Mouse (Mus musculus): ENCODE results near the gene Klc1. TPM values are rescaled to one million over a fixed set of nuclear protein-coding genes. Genes with fewer than 3 reads are reported as not detected.

Klc1 gene
- polyA plus RNA-seq, 1 experiment: 70.4 TPM

DNA sequence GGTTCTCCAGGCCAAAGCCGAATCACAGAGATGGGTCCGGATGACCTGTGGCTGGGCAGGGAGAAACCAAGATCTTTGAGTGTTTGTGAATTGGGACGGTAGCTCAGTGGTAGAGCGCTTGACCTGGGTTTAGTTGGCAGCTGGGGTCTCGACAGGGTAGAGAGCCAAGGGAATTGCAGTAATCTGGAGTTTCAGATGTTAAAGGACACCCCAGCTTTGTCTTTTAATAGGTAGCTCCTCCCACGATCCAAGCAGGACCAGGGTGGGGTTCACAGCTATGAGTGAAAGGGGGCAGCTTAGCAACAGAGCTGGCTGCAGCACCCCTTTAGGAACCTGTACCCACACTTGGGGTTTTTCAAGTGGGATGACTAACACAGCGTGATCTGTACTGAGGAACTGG is 11.2 kb upstream of the Klc1 start:
- Histone ChIP-seq H3K4me1 (ENCODE audit: control insufficient read depth, insufficient read depth, low read length) (peaks cover 1% of the 10 kb centered on the region), H3K4me3 (replicated peaks; ENCODE audit: control insufficient read depth, low read depth, low read length) (no peak overlapping the region), H3K27ac (ENCODE audit: control insufficient read depth, insufficient read depth, low read depth, low read length, poor library complexity) (no peak overlapping the region)
- TF ChIP-seq CTCF (IDR thresholded peaks at IDR 0.05; ENCODE audit: control insufficient read depth, insufficient read depth, low read length) (no peak), POLR2A (IDR thresholded peaks at IDR 0.05; ENCODE audit: borderline replicate concordance, control insufficient read depth, low read depth, low read length) (no peak)
- WGBS: 85% methylated on average over 7 of the region's 7 CpGs

DNA sequence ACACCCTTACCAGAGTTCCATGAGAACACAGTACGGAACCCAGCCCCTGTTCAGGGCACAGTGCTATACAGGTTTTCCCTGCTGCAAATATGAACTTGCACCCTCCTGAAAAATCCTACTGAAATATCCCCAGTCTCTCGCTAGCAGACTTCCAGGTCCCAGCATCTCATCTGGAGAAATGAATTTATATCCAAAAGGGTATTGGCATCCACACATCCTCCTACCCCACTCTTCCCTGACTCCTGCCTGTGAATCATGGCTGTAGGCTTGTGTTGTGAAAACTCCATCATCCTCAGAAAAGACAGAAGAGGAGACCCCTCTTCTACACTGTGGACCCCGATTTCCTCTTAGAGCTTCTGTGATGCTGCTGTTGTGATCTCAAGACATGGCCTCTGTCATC is 7.9 kb upstream of the Klc1 start:
- H3K4me1 ChIP-seq (ENCODE audit: control insufficient read depth, insufficient read depth, low read length): peaks cover 1% of the 10 kb centered on the region
- WGBS: 88% methylated on average over 3 of the region's 3 CpGs
- H3K4me3 ChIP-seq (replicated peaks; ENCODE audit: control insufficient read depth, low read depth, low read length): no peak overlapping the region
- no peak overlapping the region for H3K27ac ChIP-seq (ENCODE audit: control insufficient read depth, insufficient read depth, low read depth, low read length, poor library complexity)
- TF ChIP-seq POLR2A (IDR thresholded peaks at IDR 0.05; ENCODE audit: borderline replicate concordance, control insufficient read depth, low read depth, low read length): no peak
- TF ChIP-seq CTCF (IDR thresholded peaks at IDR 0.05; ENCODE audit: control insufficient read depth, insufficient read depth, low read length): no peak

DNA sequence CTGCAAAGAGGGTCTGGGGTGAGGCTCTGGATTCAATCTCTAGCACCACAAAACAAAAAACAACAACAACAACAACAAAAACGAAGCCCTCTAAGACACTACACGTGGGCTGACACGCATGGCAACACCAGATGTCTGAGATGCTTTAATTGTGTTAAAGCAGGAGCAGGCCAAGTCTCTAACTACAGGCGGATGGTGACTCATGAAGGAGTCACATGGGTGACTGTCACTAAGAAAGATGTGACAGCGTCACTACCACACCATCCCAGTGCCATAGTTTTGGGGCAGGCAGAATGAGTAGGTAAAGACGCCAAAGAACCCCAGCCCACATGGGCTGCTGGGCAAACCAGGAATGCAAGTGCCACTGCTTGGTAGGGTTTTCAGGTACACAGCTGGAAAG is 6.2 kb upstream of the Klc1 start:
- Histone ChIP-seq H3K4me1 (ENCODE audit: control insufficient read depth, insufficient read depth, low read length) (no peaks in the 10 kb centered on the region), H3K4me3 (replicated peaks; ENCODE audit: control insufficient read depth, low read depth, low read length) (no peak overlapping the region), H3K27ac (ENCODE audit: control insufficient read depth, insufficient read depth, low read depth, low read length, poor library complexity) (no peak overlapping the region)
- 88% methylated on average over 6 of the region's 6 CpGs for WGBS
- TF ChIP-seq POLR2A (IDR thresholded peaks at IDR 0.05; ENCODE audit: borderline replicate concordance, control insufficient read depth, low read depth, low read length): no peak
- TF ChIP-seq CTCF (IDR thresholded peaks at IDR 0.05; ENCODE audit: control insufficient read depth, insufficient read depth, low read length): no peak

DNA sequence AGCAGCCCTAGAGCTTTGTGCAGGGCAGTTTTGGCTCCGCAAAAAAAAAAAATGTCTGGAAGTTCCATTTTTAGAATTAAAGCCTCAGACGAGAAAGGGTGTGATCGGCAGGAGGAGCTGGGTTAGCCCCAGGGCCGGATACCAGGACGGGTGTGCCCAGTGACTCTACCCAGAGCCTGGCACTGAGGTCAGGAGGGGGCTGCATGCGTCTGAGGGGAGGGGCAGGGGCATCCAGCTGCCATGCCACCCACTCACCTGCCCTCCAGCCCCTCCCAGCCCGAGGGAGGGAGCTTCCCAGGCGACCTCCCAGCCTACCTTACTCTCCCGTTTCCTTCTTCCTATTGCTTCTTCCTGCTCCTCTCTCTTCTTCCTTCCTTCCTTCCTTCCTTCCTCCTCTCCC is 5.3 kb upstream of the Klc1 start:
- WGBS: 65% methylated on average over 9 of the region's 9 CpGs
- no peak overlapping the region for H3K4me3 ChIP-seq (replicated peaks; ENCODE audit: control insufficient read depth, low read depth, low read length)
- TF ChIP-seq POLR2A (IDR thresholded peaks at IDR 0.05; ENCODE audit: borderline replicate concordance, control insufficient read depth, low read depth, low read length) (no peak), CTCF (IDR thresholded peaks at IDR 0.05; ENCODE audit: control insufficient read depth, insufficient read depth, low read length) (no peak)
- no peak overlapping the region for H3K27ac ChIP-seq (ENCODE audit: control insufficient read depth, insufficient read depth, low read depth, low read length, poor library complexity)
- no peaks in the 10 kb centered on the region for H3K4me1 ChIP-seq (ENCODE audit: control insufficient read depth, insufficient read depth, low read length)

DNA sequence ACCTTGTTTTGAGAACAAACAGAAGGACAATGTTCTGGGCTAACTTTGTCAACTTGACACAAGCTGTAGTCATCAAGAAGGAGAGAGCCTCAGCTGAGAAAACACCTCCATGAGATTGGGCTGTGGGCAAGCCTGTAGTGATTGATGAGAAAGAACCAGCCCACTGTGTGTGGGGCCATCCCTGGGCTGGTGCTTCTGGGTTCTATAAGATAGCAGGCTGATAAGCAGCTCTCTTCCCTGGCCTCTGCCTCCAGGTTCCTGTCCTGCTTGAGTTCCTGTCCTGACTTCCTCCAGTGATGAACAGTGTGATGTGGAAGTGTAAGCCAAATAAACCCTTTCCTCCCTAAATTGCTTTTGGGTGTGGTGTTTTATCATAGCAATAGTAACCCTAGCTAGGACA is 3.9 kb upstream of the Klc1 start:
- TF ChIP-seq POLR2A (IDR thresholded peaks at IDR 0.05; ENCODE audit: borderline replicate concordance, control insufficient read depth, low read depth, low read length): no peak
- TF ChIP-seq CTCF (IDR thresholded peaks at IDR 0.05; ENCODE audit: control insufficient read depth, insufficient read depth, low read length): no peak
- no peak overlapping the region for H3K4me3 ChIP-seq (replicated peaks; ENCODE audit: control insufficient read depth, low read depth, low read length)
- H3K27ac ChIP-seq (ENCODE audit: control insufficient read depth, insufficient read depth, low read depth, low read length, poor library complexity): no peak overlapping the region
- no peaks in the 10 kb centered on the region for H3K4me1 ChIP-seq (ENCODE audit: control insufficient read depth, insufficient read depth, low read length)

DNA sequence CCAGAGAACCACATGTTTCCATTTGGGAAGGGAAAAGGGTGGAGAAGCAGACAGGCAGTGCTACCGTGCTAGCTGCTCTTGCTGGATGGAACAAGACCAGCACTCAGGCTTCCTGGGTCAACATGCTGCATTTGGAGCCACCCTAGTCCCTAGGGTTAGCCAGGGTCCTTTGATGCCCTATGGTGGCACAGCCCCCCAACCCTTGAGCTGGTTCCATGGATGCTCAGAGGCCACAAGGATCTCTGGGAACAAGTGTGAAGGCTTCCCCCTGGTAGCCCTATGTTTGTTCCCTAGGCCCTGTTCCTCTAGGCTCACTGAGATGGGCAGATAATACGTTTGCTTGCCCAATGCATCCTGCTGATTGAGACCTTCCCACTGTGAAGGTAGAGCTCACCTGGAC is 3.4 kb upstream of the Klc1 start:
- 45% methylated on average over 2 of the region's 2 CpGs for WGBS
- no peak overlapping the region for H3K27ac ChIP-seq (ENCODE audit: control insufficient read depth, insufficient read depth, low read depth, low read length, poor library complexity)
- H3K4me3 ChIP-seq (replicated peaks; ENCODE audit: control insufficient read depth, low read depth, low read length): no peak overlapping the region
- no peak for TF ChIP-seq POLR2A (IDR thresholded peaks at IDR 0.05; ENCODE audit: borderline replicate concordance, control insufficient read depth, low read depth, low read length)
- no peak for TF ChIP-seq CTCF (IDR thresholded peaks at IDR 0.05; ENCODE audit: control insufficient read depth, insufficient read depth, low read length)
- H3K4me1 ChIP-seq (ENCODE audit: control insufficient read depth, insufficient read depth, low read length): no peaks in the 10 kb centered on the region

DNA sequence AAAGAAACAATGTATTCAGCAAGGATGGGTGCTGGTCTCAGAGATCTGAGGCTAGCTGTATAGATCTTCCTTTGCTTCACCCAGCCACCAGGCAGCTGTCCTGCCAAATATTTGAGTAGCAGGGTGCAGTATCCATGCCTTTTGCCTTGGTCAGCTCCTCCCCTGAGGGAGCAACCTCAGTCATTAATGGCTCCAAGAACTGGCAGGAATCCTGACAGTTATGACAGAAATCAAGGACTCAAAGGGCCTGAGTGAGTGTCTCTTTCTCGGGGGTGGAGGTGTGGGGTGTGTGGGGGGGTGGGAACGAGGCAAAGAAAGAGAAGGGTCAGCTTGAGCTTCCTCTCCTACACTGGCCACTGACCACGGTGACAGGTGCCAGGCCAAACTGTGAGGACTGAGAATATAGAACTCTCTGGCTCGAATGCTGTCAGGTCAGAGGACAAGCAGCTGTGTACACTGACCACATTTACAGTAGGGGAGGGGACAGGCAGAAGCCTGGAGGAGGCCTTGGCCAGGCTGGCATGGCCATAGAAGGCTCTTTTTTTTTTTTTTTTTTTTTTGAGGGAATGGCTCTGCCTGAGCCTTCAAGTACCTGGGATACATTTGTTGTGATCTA is 2.5 kb upstream of the Klc1 start:
- H3K4me1 ChIP-seq (ENCODE audit: control insufficient read depth, insufficient read depth, low read length): no peaks in the 10 kb centered on the region; the same call in 1 of the 2 replicates
- TF ChIP-seq CTCF (IDR thresholded peaks at IDR 0.05; ENCODE audit: control insufficient read depth, insufficient read depth, low read length): no peak
- TF ChIP-seq POLR2A (IDR thresholded peaks at IDR 0.05; ENCODE audit: borderline replicate concordance, control insufficient read depth, low read depth, low read length): no peak
- H3K4me3 ChIP-seq (replicated peaks; ENCODE audit: control insufficient read depth, low read depth, low read length): no peak overlapping the region
- 58% methylated on average over 4 of the region's 4 CpGs for WGBS
- no peak overlapping the region for H3K27ac ChIP-seq (ENCODE audit: control insufficient read depth, insufficient read depth, low read depth, low read length, poor library complexity)

DNA sequence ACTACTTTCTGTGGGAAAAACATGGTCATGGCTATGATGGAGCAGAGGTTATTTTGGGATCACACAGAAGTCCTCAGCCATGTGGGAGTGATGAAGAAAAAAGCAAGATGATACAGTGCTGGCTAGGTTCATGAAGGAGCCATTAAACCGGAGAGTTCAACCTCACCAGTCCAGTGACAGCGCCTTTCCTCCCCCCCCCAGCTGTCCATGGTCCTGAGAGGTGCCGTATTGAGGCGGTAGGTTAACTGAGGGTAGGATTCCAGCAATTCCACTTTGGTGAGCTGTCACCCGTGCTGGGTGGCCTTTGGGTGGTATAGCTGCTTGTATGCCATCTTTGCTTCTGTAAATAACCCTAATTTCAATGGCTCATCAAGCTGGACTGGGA is 2.0 kb upstream of the Klc1 start:
- Histone ChIP-seq H3K27ac (ENCODE audit: control insufficient read depth, insufficient read depth, low read depth, low read length, poor library complexity) (no peak overlapping the region), H3K4me3 (replicated peaks; ENCODE audit: control insufficient read depth, low read depth, low read length) (no peak overlapping the region), H3K4me1 (ENCODE audit: control insufficient read depth, insufficient read depth, low read length) (no peaks in the 10 kb centered on the region; the same call in 1 of the 2 replicates)
- 71% methylated on average over 5 of the region's 5 CpGs for WGBS
- TF ChIP-seq POLR2A (IDR thresholded peaks at IDR 0.05; ENCODE audit: borderline replicate concordance, control insufficient read depth, low read depth, low read length) (no peak), CTCF (IDR thresholded peaks at IDR 0.05; ENCODE audit: control insufficient read depth, insufficient read depth, low read length) (no peak)
